ENCODE assay signal across 29 mouse cellular contexts in genomic region chrX:73496746-73497145, GRCm38 (mm10). TPM values are rescaled to one million over a fixed set of nuclear protein-coding genes. Genes with fewer than 3 reads are reported as not detected.
DNase-seq lines count a peak whose midpoint lies in the region; ATAC-seq and TF ChIP-seq lines count a peak whose summit lies in the region.
"Had no signal": no experiment of that assay in that cellular context is flagged by ENCODE, and none has a peak within 500 bp of the region (broad histone marks: within the 10 kb centered on the region; RNA-seq: fewer than 3 reads in every experiment).

No protein-coding gene starts in this region.

- intact Hi-C loops in gastrocnemius, adult 2 months (cut with DNase I), result no loop called here

- no peak overlapping the region for H3K9ac ChIP-seq in heart, embryonic 12.5 days
- H3K9ac ChIP-seq: hindbrain, embryonic 15.5 days; limb, embryonic 15.5 days; liver, embryonic 13.5 days; midbrain, embryonic 12.5 days; neural tube, embryonic 13.5 days had no signal

- H3K4me1 ChIP-seq in heart, embryonic 12.5 days (replicated peaks), result no peaks in the 10 kb centered on the region
- H3K4me1 ChIP-seq: hindbrain, embryonic 10.5 days; hindbrain, embryonic 15.5 days; limb, embryonic 10.5 days; limb, embryonic 15.5 days; liver, embryonic 13.5 days; megakaryocyte, embryonic 14.5 days; midbrain, embryonic 12.5 days; neural tube, embryonic 13.5 days had no signal

- H3K4me2 ChIP-seq in heart, embryonic 12.5 days, result no peak overlapping the region
- H3K4me2 ChIP-seq: hindbrain, embryonic 15.5 days; limb, embryonic 15.5 days; liver, embryonic 13.5 days; midbrain, embryonic 12.5 days; neural tube, embryonic 13.5 days had no signal

- H3K27me3 ChIP-seq in heart, embryonic 12.5 days (replicated peaks), result peaks cover 44% of the 10 kb centered on the region
- H3K27me3 ChIP-seq: hindbrain, embryonic 15.5 days had no signal

- H3K4me3 ChIP-seq in heart, embryonic 12.5 days, result no peak overlapping the region
- H3K4me3 ChIP-seq in gastrocnemius, adult 2 months, result no peak overlapping the region
- H3K4me3 ChIP-seq: hindbrain, embryonic 10.5 days; hindbrain, embryonic 15.5 days; limb, embryonic 10.5 days; limb, embryonic 15.5 days; liver, embryonic 13.5 days; megakaryocyte, embryonic 14.5 days; midbrain, embryonic 12.5 days; neural tube, embryonic 13.5 days had no signal

- TF ChIP-seq CTCF in gastrocnemius, adult 2 months (IDR thresholded peaks at IDR 0.05), result no peak

- H3K27ac ChIP-seq in heart, embryonic 12.5 days (ENCODE audit: poor library complexity, severe bottlenecking), result no peak overlapping the region
- peak overlapping the region; percentile 87 for H3K27ac ChIP-seq in gastrocnemius, adult 2 months
- H3K27ac ChIP-seq: hindbrain, embryonic 10.5 days; hindbrain, embryonic 15.5 days; kidney, postnatal 0 days; limb, embryonic 10.5 days; limb, embryonic 15.5 days; liver, embryonic 13.5 days; midbrain, embryonic 12.5 days; neural tube, embryonic 13.5 days had no signal

- DNase-seq in cerebellum, adult 9-10 months, result peak; percentile 10
- DNase-seq in heart, adult 18-20 months, result peak; percentile 30 to 40
- DNase-seq in gastrocnemius, adult 2 months, result peak; percentile 87
- DNase-seq in gastrocnemius, postnatal 25 days, result peak; percentile 78
- DNase-seq in kidney, adult 18-20 months, result no peak
- no peak for DNase-seq in kidney, postnatal 10 days
- DNase-seq: adrenal gland, adult 8-10 months; cerebellum, adult 9-11 months; kidney, adult 2 months; layer of hippocampus, adult 9-11 months; liver, embryonic 13.5 days; lung, adult 18-20 months; lung, postnatal 4 days; thymus, postnatal 4 days had no signal

- no peaks in the 10 kb centered on the region; the same call in 1 of the 2 replicates for H3K36me3 ChIP-seq in heart, embryonic 12.5 days
- H3K36me3 ChIP-seq: G1E; hindbrain, embryonic 10.5 days; hindbrain, embryonic 15.5 days; limb, embryonic 10.5 days; liver, embryonic 13.5 days; midbrain, embryonic 12.5 days; neural tube, embryonic 13.5 days had no signal

- H3K9me3 ChIP-seq in heart, embryonic 12.5 days (replicated peaks), result no peaks in the 10 kb centered on the region
- H3K9me3 ChIP-seq: G1E; hindbrain, embryonic 10.5 days; hindbrain, embryonic 15.5 days; limb, embryonic 10.5 days; limb, embryonic 15.5 days; liver, embryonic 13.5 days; megakaryocyte, embryonic 14.5 days; midbrain, embryonic 12.5 days; neural tube, embryonic 13.5 days had no signal

- no peak for ATAC-seq in cerebellum, adult (ENCODE audit: insufficient number of reproducible peaks, low FRiP score, low TSS enrichment)
- no peak for ATAC-seq in heart, embryonic 12.5 days (ENCODE audit: insufficient number of reproducible peaks, low FRiP score)
- ATAC-seq: forebrain, embryonic 14.5 days; inflammation-experienced regulatory T-cells, adult 6 months; lung, postnatal 0 days had no signal

- 73% methylated on average over 4 of the region's 4 CpGs for WGBS in heart, embryonic 12.5 days

RNA-seq across cellular contexts. Expression of gene Atp2b3, which starts 6.1 kb away (rescaled TPM):
- total RNA-seq in heart, adult 18-20 months (2021), result under 1 TPM; 0.17 to 0.28 TPM
- polyA plus RNA-seq in heart, embryonic 12.5 days (2016; fragmentation: Nextera tagmentation; extraction: Ambion mirVana), result 0.41 and 0.48 TPM in 2 replicates
- total RNA-seq in gastrocnemius, adult 2 months (2021), result 10 to 100 TPM; 10.1 to 12.7 TPM
- total RNA-seq in gastrocnemius, postnatal 25 days (2021), result 10 to 100 TPM; 10.6 to 11.8 TPM
- total RNA-seq: G1E had no signal
- polyA plus RNA-seq: G1E; inflammation-experienced regulatory T-cells, adult 6 months; lung, postnatal 0 days; thymus, postnatal 0 days had no signal

RNA-seq across cellular contexts. Expression of gene Bgn, which starts 13.3 kb away (rescaled TPM):
- 100 to 1,000 TPM; 174 to 186 TPM for total RNA-seq in heart, adult 18-20 months (2021)
- 71.9 and 72.9 TPM in 2 replicates for polyA plus RNA-seq in heart, embryonic 12.5 days (2016; fragmentation: Nextera tagmentation; extraction: Ambion mirVana)
- 10 to 100 TPM; 37.5 to 70.6 TPM for total RNA-seq in gastrocnemius, adult 2 months (2021)
- total RNA-seq in gastrocnemius, postnatal 25 days (2021), result 100 to 1,000 TPM; 116 to 139 TPM
- total RNA-seq: G1E had no signal
- polyA plus RNA-seq: G1E had no signal

RNA-seq across cellular contexts. Expression of gene Haus7, which starts 37.9 kb away (rescaled TPM):
- 1 to 10 TPM; 6.2 to 9.1 TPM for total RNA-seq in heart, adult 18-20 months (2021)
- polyA plus RNA-seq in heart, embryonic 12.5 days (2016; fragmentation: Nextera tagmentation; extraction: Ambion mirVana), result 61.4 and 63.0 TPM in 2 replicates
- 10 to 100 TPM in 1 of 2 experiments, 1 to 10 TPM in 1; 9.3 to 10.7 TPM for total RNA-seq in gastrocnemius, adult 2 months (2021)
- 10 to 100 TPM in 1 of 2 experiments, 1 to 10 TPM in 1; 9.8 to 13.3 TPM for total RNA-seq in gastrocnemius, postnatal 25 days (2021)

Comparison
In these comparisons a context has a peak if more than half of its experiments do, and no peak if none do; other contexts are left out.
1. DNase-seq: peak in cerebellum, adult 9-10 months (single experiment), heart, adult 18-20 months (2 of 2), gastrocnemius, adult 2 months (single experiment) and gastrocnemius, postnatal 25 days (single experiment); none in kidney, adult 18-20 months (single experiment) and kidney, postnatal 10 days (single experiment).
2. RNA of gene Atp2b3, which starts 6.1 kb away (total RNA-seq): 10.1 to 12.7 TPM in gastrocnemius, adult 2 months and 10.6 to 11.8 TPM in gastrocnemius, postnatal 25 days; 0.17 to 0.28 TPM in heart, adult 18-20 months; every median in the first group is over 4 times any median in the second.